Mouse (Mus musculus) heart, embryonic 15.5 days (tissue): ENCODE measurements around the gene Cers3. TPM values are rescaled to one million over a fixed set of nuclear protein-coding genes. Genes with fewer than 3 reads are reported as not detected.
A peak's percentile ranks its signal among the peaks of the same experiment; 100 is the strongest.

ENCODE experiments used
- ATAC-seq: fragments of 200-750 bp; cut with Nextera tagmentation; replicated peaks from 2 replicates; pipeline ENCODE4 v1.8.0; 2017; ENCODE audit warnings: low read depth, moderate TSS enrichment; ENCODE audit not compliant: insufficient number of reproducible peaks, insufficient read depth, low FRiP score
- H3K27ac ChIP-seq: fragments of 300-500 bp; sonication (generic); 2 replicates; pipeline ENCODE4 v1.5.1; 2015; ENCODE audit warnings: mild to moderate bottlenecking, inconsistent platforms
- H3K27me3 ChIP-seq: fragments of 300-500 bp; sonication (generic); 2 replicates; pipeline ENCODE4 v1.6.1; 2015; ENCODE audit warnings: inconsistent platforms
- H3K36me3 ChIP-seq: fragments of 300-500 bp; sonication (generic); 2 replicates; pipeline ENCODE4 v1.6.1; 2015; ENCODE audit warnings: mild to moderate bottlenecking, inconsistent platforms
- H3K4me1 ChIP-seq: fragments of 300-500 bp; sonication (generic); replicated peaks from 2 replicates; pipeline ENCODE4 v1.6.1; 2015; ENCODE audit warnings: inconsistent platforms
- H3K4me2 ChIP-seq: fragments of 300-500 bp; sonication (generic); 2 replicates; pipeline ENCODE4 v1.6.1; 2015; ENCODE audit warnings: inconsistent platforms, mild to moderate bottlenecking, moderate library complexity
- H3K4me3 ChIP-seq: fragments of 300-500 bp; sonication (generic); 2 replicates; pipeline ENCODE4 v1.5.1; 2015; ENCODE audit warnings: mild to moderate bottlenecking, inconsistent platforms
- H3K9ac ChIP-seq: fragments of 300-500 bp; sonication (generic); 2 replicates; pipeline ENCODE4 v1.6.1; 2015; ENCODE audit warnings: mild to moderate bottlenecking, inconsistent platforms
- H3K9me3 ChIP-seq: fragments of 300-500 bp; sonication (generic); replicated peaks from 2 replicates; pipeline ENCODE4 v1.6.1; 2016; ENCODE audit warnings: inconsistent platforms
- WGBS: fragments of 180-500 bp; shearing (Covaris S2); methylation state at CpG from one replicate; pipeline ENCODE4 v1.1.7; 2015; ENCODE audit warnings: mixed read lengths; 5-methylcytosine and 5-hydroxymethylcytosine counted together
- polyA plus RNA-seq: library from polyadenylated mRNA; unstranded; fragments of >200 nt; fragmentation: Nextera tagmentation; extraction: Ambion mirVana; gene quantifications from 2 replicates; pipeline ENCODE4 v1.2.1, GENCODE M21; 2015

The Cers3 gene
- polyA plus RNA-seq, 1 experiment from 2014 or later = 0.47 TPM

- Histone ChIP-seq H3K9me3 (no peaks in the 10 kb centered on the region), H3K4me2 (peak overlapping the region; percentile 99), H3K4me1 (peaks cover 26% of the 10 kb centered on the region), H3K9ac (peak overlapping the region; percentile 70), H3K4me3 (peak overlapping the region; percentile 74), H3K27ac (peak overlapping the region; percentile 63), H3K27me3 (0 out of 2 replicates have a peak, but pooled peaks cover 6% of the 10 kb centered on the region), H3K36me3 (no peaks in the 10 kb centered on the region)
- peak; percentile 35 for ATAC-seq
- under 1% methylated on average over 76 of the region's 76 CpGs for WGBS
These were observed 96.9 kb downstream of the Cers3 start for GRCm38 (mm10) chr7:66840008-66840719.

DNA sequence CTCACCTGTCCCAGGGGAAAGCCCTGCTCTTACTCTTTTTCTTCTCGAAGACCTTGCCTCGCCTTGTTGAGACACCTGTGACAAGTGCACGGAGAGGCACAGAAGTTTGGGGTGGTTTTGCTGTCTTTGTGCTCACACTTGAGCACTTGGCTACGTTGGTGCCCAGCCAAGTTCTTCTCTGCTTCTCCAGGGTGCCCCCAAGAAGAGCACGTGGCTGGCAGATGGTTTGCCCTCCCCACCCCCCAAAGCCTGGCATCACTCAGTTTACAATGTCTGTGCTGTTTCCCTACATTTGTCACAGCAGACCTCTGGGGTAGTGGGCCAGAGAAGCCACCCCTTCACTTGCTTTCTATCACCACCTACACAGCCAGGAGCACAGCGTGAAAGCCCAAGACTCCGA is 97.9 kb downstream of the Cers3 start:
- H3K9me3 ChIP-seq = no peaks in the 10 kb centered on the region
- WGBS = 81% methylated on average over 7 of the region's 7 CpGs
- H3K4me2 ChIP-seq = peak overlapping the region; percentile 99
- no peak overlapping the region for H3K27ac ChIP-seq
- peak overlapping the region; percentile 74 for H3K4me3 ChIP-seq
- 0 out of 2 replicates have a peak, but pooled peaks cover 6% of the 10 kb centered on the region for H3K27me3 ChIP-seq
- peaks cover 23% of the 10 kb centered on the region for H3K4me1 ChIP-seq
- no peak overlapping the region for H3K9ac ChIP-seq
- no peaks in the 10 kb centered on the region for H3K36me3 ChIP-seq
- no peak for ATAC-seq

DNA sequence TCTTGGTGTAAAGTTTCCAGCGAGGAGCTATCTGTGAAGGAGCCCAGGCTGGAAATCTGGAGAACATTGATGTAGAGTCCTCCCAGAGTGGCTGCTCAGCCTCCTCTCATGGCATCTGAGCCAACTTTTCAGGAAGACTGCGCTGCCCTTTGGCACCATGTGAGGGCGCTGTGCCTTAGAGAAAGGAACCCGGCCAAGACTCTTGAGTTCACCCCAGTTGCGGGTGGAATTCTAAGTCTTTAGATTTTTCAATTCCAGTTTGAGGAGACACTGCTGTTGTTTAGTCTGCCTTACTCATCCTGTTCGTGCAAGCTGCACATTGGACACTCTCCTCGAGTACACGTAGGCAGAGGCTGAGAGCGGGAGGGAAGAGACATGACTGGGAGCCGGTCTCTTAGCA is 98.7 kb downstream of the Cers3 start:
- 41% methylated on average over 10 of the region's 10 CpGs for WGBS
- Histone ChIP-seq H3K4me2 (peak overlapping the region; percentile 99; the same call in 1 of the 2 replicates), H3K27ac (peak overlapping the region; percentile 31; the same call in 1 of the 2 replicates)

DNA sequence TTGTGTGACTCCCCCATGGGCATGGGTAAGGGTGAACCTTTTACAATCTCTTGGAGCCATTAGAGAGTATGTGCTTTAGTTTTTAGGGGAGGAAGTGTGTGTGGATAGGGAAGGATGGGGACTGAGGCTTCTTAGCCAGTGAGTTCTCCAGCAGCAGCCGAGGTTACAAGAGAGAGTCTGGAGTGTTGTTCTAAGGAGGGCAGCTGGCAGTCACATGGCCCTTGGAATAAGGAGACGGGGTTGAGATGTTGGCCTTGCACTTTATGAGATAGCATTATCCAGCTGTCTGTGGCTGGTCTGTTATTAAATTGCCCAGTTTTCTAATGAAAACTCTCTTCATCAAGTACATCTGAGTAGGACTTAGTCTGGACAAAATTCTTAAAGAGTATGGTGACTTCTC is 100.5 kb downstream of the Cers3 start:
- Histone ChIP-seq H3K36me3 (no peaks in the 10 kb centered on the region), H3K4me3 (no peak overlapping the region), H3K4me2 (no peak overlapping the region), H3K9me3 (no peaks in the 10 kb centered on the region), H3K4me1 (peaks cover 23% of the 10 kb centered on the region), H3K9ac (no peak overlapping the region), H3K27me3 (0 out of 2 replicates have a peak, but pooled peaks cover 6% of the 10 kb centered on the region), H3K27ac (no peak overlapping the region)
- ATAC-seq = no peak
- WGBS = 63% methylated on average over 2 of the region's 2 CpGs

More for the DNA sequence above, 98.7 kb downstream of the Cers3 start:
- ATAC-seq = no peak
- Histone ChIP-seq H3K4me1 (peaks cover 23% of the 10 kb centered on the region), H3K36me3 (no peaks in the 10 kb centered on the region), H3K9ac (no peak overlapping the region), H3K9me3 (no peaks in the 10 kb centered on the region), H3K4me3 (no peak overlapping the region), H3K27me3 (0 out of 2 replicates have a peak, but pooled peaks cover 6% of the 10 kb centered on the region)

DNA sequence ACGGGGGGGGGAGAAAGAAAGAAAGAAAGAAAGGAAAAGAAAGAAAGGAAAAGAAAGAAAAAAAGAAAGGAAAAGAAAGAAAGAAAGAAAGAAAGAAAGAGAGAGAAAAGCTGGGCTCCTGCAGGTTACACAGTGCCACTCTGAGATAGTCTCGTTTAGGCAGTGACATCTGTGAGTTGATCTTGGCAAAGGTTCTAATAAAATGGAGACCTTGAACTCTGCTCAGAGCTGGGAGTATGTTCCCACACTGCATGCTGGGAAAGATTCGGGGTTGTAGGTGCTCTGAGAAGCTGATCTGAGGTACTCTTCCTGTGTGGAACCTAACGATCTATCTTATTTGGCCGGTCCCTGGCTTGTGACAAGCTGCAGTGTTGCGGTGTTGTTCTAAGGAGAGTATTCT is 103.3 kb downstream of the Cers3 start:
- no peak overlapping the region for H3K9ac ChIP-seq
- ATAC-seq = no peak
- no peak overlapping the region for H3K4me2 ChIP-seq
- no peak overlapping the region for H3K27ac ChIP-seq
- peaks cover 10% of the 10 kb centered on the region for H3K4me1 ChIP-seq
- WGBS = 80% methylated on average over 6 of the region's 6 CpGs
- H3K27me3 ChIP-seq = 0 out of 2 replicates have a peak, but pooled peaks cover 3% of the 10 kb centered on the region
- no peaks in the 10 kb centered on the region for H3K36me3 ChIP-seq
- H3K4me3 ChIP-seq = no peak overlapping the region
- H3K9me3 ChIP-seq = no peaks in the 10 kb centered on the region

DNA sequence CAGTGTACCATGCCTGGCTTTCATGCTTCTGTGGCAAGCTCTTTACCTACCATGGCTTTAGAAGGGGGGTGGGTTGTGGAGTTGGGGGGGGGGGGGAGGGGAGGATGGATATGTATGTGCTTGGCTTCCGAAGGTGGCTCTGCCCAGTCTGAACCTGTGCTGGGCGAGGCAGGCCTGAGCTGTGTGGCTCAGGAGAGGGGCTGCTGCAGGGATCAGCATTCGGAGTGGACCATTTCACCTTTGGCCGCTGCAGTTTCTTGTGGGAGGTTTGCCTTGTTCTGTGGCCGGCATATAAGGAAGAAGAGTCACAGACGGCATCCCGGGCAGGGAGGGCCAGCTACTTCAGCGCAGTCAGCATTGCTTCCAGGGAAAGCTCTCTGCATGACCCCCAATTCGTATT is 104.0 kb downstream of the Cers3 start:
- H3K4me2 ChIP-seq = no peak overlapping the region
- no peaks in the 10 kb centered on the region for H3K36me3 ChIP-seq
- H3K4me1 ChIP-seq = peaks cover 3% of the 10 kb centered on the region
- no peaks in the 10 kb centered on the region for H3K27me3 ChIP-seq
- no peak overlapping the region for H3K9ac ChIP-seq
- 80% methylated on average over 9 of the region's 9 CpGs for WGBS
- no peaks in the 10 kb centered on the region for H3K9me3 ChIP-seq
- no peak overlapping the region for H3K4me3 ChIP-seq
- no peak overlapping the region for H3K27ac ChIP-seq
- ATAC-seq = no peak

DNA sequence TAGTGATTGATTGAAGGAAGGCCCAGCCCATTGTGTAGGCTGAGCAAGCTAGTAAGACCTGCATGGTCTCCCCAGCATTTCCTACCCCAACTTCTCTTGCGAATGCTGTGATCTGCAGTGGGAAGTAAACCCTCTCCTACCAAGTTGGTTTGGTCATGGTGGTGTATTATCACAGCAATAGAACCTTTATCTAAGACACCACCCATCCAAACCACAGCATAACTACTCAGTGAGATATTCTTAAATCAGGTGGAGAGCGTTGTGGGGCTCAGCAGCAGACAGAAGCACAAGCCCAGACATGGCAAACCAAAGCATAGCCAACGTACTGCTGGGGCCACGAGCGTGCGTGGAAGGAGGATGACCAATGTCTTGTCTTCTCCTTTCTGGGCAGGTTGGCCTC is 106.0 kb downstream of the Cers3 start:
- no peaks in the 10 kb centered on the region for H3K27me3 ChIP-seq
- H3K9me3 ChIP-seq = no peaks in the 10 kb centered on the region
- no peak overlapping the region for H3K27ac ChIP-seq
- H3K36me3 ChIP-seq = no peaks in the 10 kb centered on the region
- H3K4me3 ChIP-seq = no peak overlapping the region
- H3K4me1 ChIP-seq = no peaks in the 10 kb centered on the region
- WGBS = 89% methylated on average over 6 of the region's 6 CpGs
- ATAC-seq = no peak
- no peak overlapping the region for H3K4me2 ChIP-seq
- H3K9ac ChIP-seq = no peak overlapping the region

DNA sequence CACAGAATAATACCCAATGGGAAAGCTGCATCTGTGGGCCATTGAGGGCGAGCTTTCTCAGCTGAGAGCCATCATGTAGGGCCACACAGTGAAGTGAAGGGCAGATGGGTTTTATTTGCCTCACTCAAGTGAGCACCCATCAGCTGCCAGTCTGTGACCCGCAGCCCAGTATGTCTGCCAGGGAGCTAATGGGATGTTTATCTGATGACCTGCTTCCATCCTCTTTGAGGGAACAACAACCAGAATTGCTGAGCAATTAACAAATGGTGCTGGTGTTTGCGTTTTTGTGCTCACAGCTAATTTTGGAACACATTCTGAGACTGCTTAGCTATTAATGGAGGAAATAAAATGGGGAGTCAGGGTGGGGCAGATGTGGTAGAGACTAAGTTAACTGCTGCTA is 108.9 kb downstream of the Cers3 start:
- H3K27me3 ChIP-seq = no peaks in the 10 kb centered on the region
- no peak for ATAC-seq
- no peaks in the 10 kb centered on the region for H3K36me3 ChIP-seq
- H3K9ac ChIP-seq = no peak overlapping the region
- H3K4me3 ChIP-seq = no peak overlapping the region
- H3K4me2 ChIP-seq = no peak overlapping the region
- WGBS = 69% methylated on average over 3 of the region's 3 CpGs
- no peaks in the 10 kb centered on the region for H3K4me1 ChIP-seq
- no peaks in the 10 kb centered on the region for H3K9me3 ChIP-seq
- H3K27ac ChIP-seq = no peak overlapping the region

- 75% methylated on average over 1 of the region's 1 CpGs for WGBS
- H3K36me3 ChIP-seq = no peaks in the 10 kb centered on the region
- no peaks in the 10 kb centered on the region for H3K4me1 ChIP-seq
- H3K9ac ChIP-seq = no peak overlapping the region
- no peak overlapping the region for H3K4me3 ChIP-seq
- H3K4me2 ChIP-seq = no peak overlapping the region
- no peaks in the 10 kb centered on the region for H3K9me3 ChIP-seq
- no peaks in the 10 kb centered on the region for H3K27me3 ChIP-seq
- ATAC-seq = no peak
- H3K27ac ChIP-seq = no peak overlapping the region
These were observed 114.3 kb downstream of the Cers3 start for GRCm38 (mm10) chr7:66857610-66858009.

- no peak overlapping the region for H3K4me2 ChIP-seq
- no peak for ATAC-seq
- no peaks in the 10 kb centered on the region for H3K9me3 ChIP-seq
- H3K4me1 ChIP-seq = no peaks in the 10 kb centered on the region
- no peaks in the 10 kb centered on the region for H3K36me3 ChIP-seq
- H3K9ac ChIP-seq = no peak overlapping the region
- H3K27me3 ChIP-seq = no peaks in the 10 kb centered on the region
- no peak overlapping the region for H3K27ac ChIP-seq
- no peak overlapping the region for H3K4me3 ChIP-seq
- 71% methylated on average over 12 of the region's 12 CpGs for WGBS
These were observed 115.2 kb downstream of the Cers3 start for GRCm38 (mm10) chr7:66858247-66859075.

DNA sequence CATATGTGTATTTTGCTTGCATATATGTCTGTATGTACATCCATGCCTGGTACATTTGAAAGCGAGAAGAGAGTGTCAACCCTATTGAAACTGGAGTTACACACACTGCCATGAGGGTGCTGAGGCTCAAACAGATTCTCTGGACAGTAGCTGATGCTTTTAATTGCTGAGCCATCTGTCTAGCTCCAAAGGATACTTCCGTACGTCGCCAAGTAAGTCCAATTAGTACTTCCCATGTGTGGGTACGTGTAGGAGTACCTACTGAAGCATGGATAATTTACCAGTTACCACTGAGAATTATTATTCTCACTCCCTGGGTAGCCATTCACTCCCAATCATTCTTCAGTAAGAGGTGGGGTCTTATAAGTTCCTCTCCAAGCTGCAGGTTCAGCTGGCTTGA is 115.9 kb downstream of the Cers3 start:
- no peaks in the 10 kb centered on the region for H3K4me1 ChIP-seq
- H3K4me2 ChIP-seq = no peak overlapping the region
- 94% methylated on average over 5 of the region's 5 CpGs for WGBS
- no peaks in the 10 kb centered on the region for H3K27me3 ChIP-seq
- no peaks in the 10 kb centered on the region for H3K36me3 ChIP-seq
- no peak overlapping the region for H3K27ac ChIP-seq
- no peaks in the 10 kb centered on the region for H3K9me3 ChIP-seq
- no peak overlapping the region for H3K4me3 ChIP-seq
- ATAC-seq = no peak
- no peak overlapping the region for H3K9ac ChIP-seq
